Comparison of ENCODE assay signal across 35 mouse cellular contexts in the genomic region with DNA sequence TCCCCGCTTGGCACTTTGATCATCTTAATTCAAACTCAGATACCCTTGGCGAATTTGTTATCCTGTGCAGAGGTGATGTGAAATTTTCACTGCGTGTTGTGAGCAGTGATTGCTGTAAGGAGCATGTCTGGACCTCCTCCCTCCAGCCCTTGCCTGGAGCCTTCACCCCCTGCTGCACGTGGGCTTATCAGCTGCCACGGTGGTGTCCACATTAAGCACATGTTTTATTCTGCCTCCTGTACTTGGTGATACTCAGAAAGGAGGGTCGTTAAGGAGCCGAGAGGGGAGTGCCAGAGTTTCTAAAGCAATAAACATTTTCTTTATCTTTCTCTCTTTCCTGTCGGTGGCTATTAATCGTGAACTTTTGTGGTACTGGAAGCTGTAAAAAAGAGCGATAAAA.
A peak's percentile ranks its signal among the peaks of the same experiment; 100 is the strongest.
DNase-seq lines count a peak whose midpoint lies in the region; ATAC-seq lines count a peak whose summit lies in the region.
"Had no signal": no experiment of that assay in that cellular context is flagged by ENCODE, and none has a peak within 500 bp of the region (broad histone marks: within the 10 kb centered on the region; RNA-seq: fewer than 3 reads in every experiment).

No protein-coding gene starts in this region.

- 0 out of 2 replicates have a peak overlapping the region, but pooled peaks have one; percentile 11 for H3K27ac ChIP-seq in kidney, embryonic 14.5 days (ENCODE audit: low read depth, low read length)
- H3K27ac ChIP-seq in neural tube, embryonic 12.5 days, result no peak overlapping the region
- H3K27ac ChIP-seq in midbrain, embryonic 16.5 days (ENCODE audit: low read length), result no peak overlapping the region
- H3K27ac ChIP-seq in heart, embryonic 12.5 days (ENCODE audit: poor library complexity, severe bottlenecking), result no peak overlapping the region
- H3K27ac ChIP-seq: embryonic facial prominence, embryonic 12.5 days; gastrocnemius, adult 2 months; heart, embryonic 13.5 days; hindbrain, embryonic 10.5 days; hindbrain, embryonic 15.5 days; left cerebral cortex, adult 2 months; limb, embryonic 13.5 days; lung, embryonic 15.5 days; midbrain, embryonic 12.5 days; stomach, postnatal 0 days had no signal

- no peaks in the 10 kb centered on the region for H3K27me3 ChIP-seq in kidney, embryonic 14.5 days (ENCODE audit: control insufficient read depth, insufficient read depth, low read length)
- no peaks in the 10 kb centered on the region for H3K27me3 ChIP-seq in neural tube, embryonic 12.5 days (replicated peaks)
- no peaks in the 10 kb centered on the region for H3K27me3 ChIP-seq in midbrain, embryonic 16.5 days (ENCODE audit: control insufficient read depth, insufficient read depth, low read depth, low read length)
- no peaks in the 10 kb centered on the region for H3K27me3 ChIP-seq in heart, embryonic 12.5 days (replicated peaks)
- H3K27me3 ChIP-seq: embryonic facial prominence, embryonic 12.5 days; heart, embryonic 13.5 days; hindbrain, embryonic 15.5 days; lung, embryonic 15.5 days; midbrain, embryonic 12.5 days had no signal

- H3K4me2 ChIP-seq in kidney, embryonic 14.5 days (replicated peaks; ENCODE audit: low read depth, low read length), result no peak overlapping the region
- 0 out of 2 replicates have a peak overlapping the region, but pooled peaks have one; percentile 3 for H3K4me2 ChIP-seq in neural tube, embryonic 12.5 days (replicated peaks)
- no peak overlapping the region for H3K4me2 ChIP-seq in midbrain, embryonic 16.5 days (ENCODE audit: low read length)
- H3K4me2 ChIP-seq in heart, embryonic 12.5 days, result no peak overlapping the region
- H3K4me2 ChIP-seq: embryonic facial prominence, embryonic 12.5 days; heart, embryonic 13.5 days; hindbrain, embryonic 15.5 days; limb, embryonic 13.5 days; liver, embryonic 11.5 days; lung, embryonic 15.5 days; midbrain, embryonic 12.5 days had no signal

- H3K36me3 ChIP-seq in kidney, embryonic 14.5 days (ENCODE audit: control insufficient read depth, insufficient read depth, low read length), result no peaks in the 10 kb centered on the region
- H3K36me3 ChIP-seq in neural tube, embryonic 12.5 days, result no peaks in the 10 kb centered on the region
- H3K36me3 ChIP-seq in midbrain, embryonic 16.5 days (ENCODE audit: control insufficient read depth, insufficient read depth, low read length), result no peaks in the 10 kb centered on the region
- H3K36me3 ChIP-seq in heart, embryonic 12.5 days, result no peaks in the 10 kb centered on the region
- H3K36me3 ChIP-seq: embryonic facial prominence, embryonic 12.5 days; heart, embryonic 13.5 days; hindbrain, embryonic 10.5 days; hindbrain, embryonic 15.5 days; limb, embryonic 13.5 days; lung, embryonic 15.5 days; midbrain, embryonic 12.5 days had no signal

- peaks cover 3% of the 10 kb centered on the region; the same call in 1 of the 2 replicates for H3K4me1 ChIP-seq in kidney, embryonic 14.5 days (ENCODE audit: control insufficient read depth, insufficient read depth, low read length)
- peaks cover 6% of the 10 kb centered on the region; the same call in 1 of the 2 replicates for H3K4me1 ChIP-seq in neural tube, embryonic 12.5 days
- H3K4me1 ChIP-seq in midbrain, embryonic 16.5 days (ENCODE audit: control insufficient read depth, insufficient read depth, low read length), result no peaks in the 10 kb centered on the region; the same call in 1 of the 2 replicates
- peaks cover 5% of the 10 kb centered on the region for H3K4me1 ChIP-seq in heart, embryonic 12.5 days (replicated peaks)
- H3K4me1 ChIP-seq: embryonic facial prominence, embryonic 12.5 days; lung, embryonic 15.5 days; midbrain, embryonic 12.5 days had no signal

- peak; percentile 82 for ATAC-seq in kidney, embryonic 14.5 days (ENCODE audit: low FRiP score, low TSS enrichment)
- no peak for ATAC-seq in neural tube, embryonic 12.5 days (ENCODE audit: low FRiP score, low read depth)
- ATAC-seq in midbrain, embryonic 16.5 days, result peak; percentile 54; the same call in 1 of the 2 replicates
- no peak for ATAC-seq in heart, embryonic 12.5 days (ENCODE audit: insufficient number of reproducible peaks, low FRiP score)
- ATAC-seq: activated CD4-positive, CD25-positive, alpha-beta regulatory T cell, adult 4 months; forebrain, embryonic 14.5 days; inflammation-experienced regulatory T-cells, adult 6 months had no signal

- H3K4me3 ChIP-seq in kidney, embryonic 14.5 days (ENCODE audit: low read length), result no peak overlapping the region
- H3K4me3 ChIP-seq in neural tube, embryonic 12.5 days, result no peak overlapping the region
- no peak overlapping the region for H3K4me3 ChIP-seq in midbrain, embryonic 16.5 days (ENCODE audit: low read depth, low read length)
- H3K4me3 ChIP-seq in heart, embryonic 12.5 days, result no peak overlapping the region
- H3K4me3 ChIP-seq: embryonic facial prominence, embryonic 12.5 days; gastrocnemius, adult 2 months; heart, embryonic 13.5 days; hindbrain, embryonic 10.5 days; hindbrain, embryonic 15.5 days; left cerebral cortex, adult 2 months; limb, embryonic 13.5 days; lung, embryonic 15.5 days; midbrain, embryonic 12.5 days; myocyte had no signal

- WGBS in kidney, embryonic 14.5 days, result 11% methylated on average over 10 of the region's 10 CpGs
- 15% methylated on average over 10 of the region's 10 CpGs for WGBS in neural tube, embryonic 12.5 days
- 28% methylated on average over 10 of the region's 10 CpGs for WGBS in midbrain, embryonic 16.5 days
- 22% methylated on average over 10 of the region's 10 CpGs for WGBS in heart, embryonic 12.5 days

- H3K9me3 ChIP-seq in kidney, embryonic 14.5 days (ENCODE audit: control insufficient read depth, low read length), result no peaks in the 10 kb centered on the region
- H3K9me3 ChIP-seq in neural tube, embryonic 12.5 days, result no peaks in the 10 kb centered on the region
- H3K9me3 ChIP-seq in midbrain, embryonic 16.5 days (replicated peaks; ENCODE audit: control insufficient read depth, low read length, poor library complexity, severe bottlenecking), result no peaks in the 10 kb centered on the region
- no peaks in the 10 kb centered on the region for H3K9me3 ChIP-seq in heart, embryonic 12.5 days (replicated peaks)
- H3K9me3 ChIP-seq: embryonic facial prominence, embryonic 12.5 days; heart, embryonic 13.5 days; hindbrain, embryonic 10.5 days; hindbrain, embryonic 15.5 days; limb, embryonic 13.5 days; lung, embryonic 15.5 days; midbrain, embryonic 12.5 days had no signal

- DNase-seq in kidney, adult 9 months, result no peak
- DNase-seq in neural tube, embryonic 10.5 days (ENCODE audit: extremely low spot score, low spot score), result no peak
- no peak for DNase-seq in layer of hippocampus, postnatal 14 days (ENCODE audit: low spot score in 2 of 2)
- no peak for DNase-seq in adipocyte (ENCODE audit: low spot score)
- DNase-seq: adrenal gland, adult 8-10 months; cerebellum, adult 11 months; cerebellum, adult 9-10 months; embryo, embryonic 11 days; gastrocnemius, adult 2 months; gastrocnemius, postnatal 36 days; heart, adult 18-20 months; heart, postnatal 10 days; kidney, postnatal 14 days; layer of hippocampus, adult 9-11 months; right cerebral cortex, adult 18-20 months; thymus, adult 18-20 months; thymus, postnatal 25 days had no signal

- H3K9ac ChIP-seq in kidney, embryonic 14.5 days (ENCODE audit: low read depth, low read length), result peak overlapping the region; percentile 12; the same call in 1 of the 2 replicates
- H3K9ac ChIP-seq in neural tube, embryonic 12.5 days, result no peak overlapping the region
- no peak overlapping the region for H3K9ac ChIP-seq in midbrain, embryonic 16.5 days (ENCODE audit: low read depth, low read length)
- H3K9ac ChIP-seq in heart, embryonic 12.5 days, result no peak overlapping the region
- H3K9ac ChIP-seq: embryonic facial prominence, embryonic 12.5 days; heart, embryonic 13.5 days; hindbrain, embryonic 15.5 days; limb, embryonic 13.5 days; lung, embryonic 15.5 days; midbrain, embryonic 12.5 days had no signal

Comparison
In these comparisons a context has a peak if more than half of its experiments do, and no peak if none do; other contexts are left out.
1. ATAC-seq: peak in kidney, embryonic 14.5 days (single experiment) and midbrain, embryonic 16.5 days (single experiment); none in neural tube, embryonic 12.5 days (single experiment) and heart, embryonic 12.5 days (single experiment).